Mouse (Mus musculus) limb, embryonic 14.5 days (tissue): ENCODE data around the gene Calr4. TPM values are rescaled to one million over a fixed set of nuclear protein-coding genes. Genes with fewer than 3 reads are reported as not detected.

Experiments used
- ATAC-seq: fragments of 200-750 bp; cut with Nextera tagmentation; 2 replicates; pipeline ENCODE4 v1.8.0; 2017; ENCODE audit warnings: low read depth, moderate number of reproducible peaks, moderate TSS enrichment; ENCODE audit not compliant: low FRiP score
- DNase-seq: peaks from one replicate; pipeline ENCODE4 v3.0.0-alpha.2; 2015; ENCODE audit warnings: low spot score
- H3K27ac ChIP-seq: fragments of 300-500 bp; sonication (generic); replicated peaks from 2 replicates; pipeline ENCODE4 v1.5.1; 2014; ENCODE audit warnings: low read depth, mild to moderate bottlenecking, low read length, moderate library complexity, mixed read lengths
- H3K27me3 ChIP-seq: fragments of 300-500 bp; sonication (generic); 2 replicates; pipeline ENCODE4 v1.6.1; 2014; ENCODE audit warnings: low read length, mixed read lengths; ENCODE audit not compliant: control insufficient read depth, insufficient read depth
- H3K36me3 ChIP-seq: fragments of 300-500 bp; sonication (generic); 2 replicates; pipeline ENCODE4 v1.6.1; 2014; ENCODE audit warnings: mild to moderate bottlenecking, low read length, moderate library complexity, mixed read lengths; ENCODE audit not compliant: control insufficient read depth, insufficient read depth
- H3K4me1 ChIP-seq: fragments of 300-500 bp; sonication (generic); 2 replicates; pipeline ENCODE4 v1.6.1; 2014; ENCODE audit warnings: antibody characterized with exemption, low read length, mixed read lengths; ENCODE audit not compliant: control insufficient read depth, insufficient read depth
- H3K4me2 ChIP-seq: fragments of 300-500 bp; sonication (generic); replicated peaks from 2 replicates; pipeline ENCODE4 v1.6.1; 2014; ENCODE audit warnings: low read depth, mild to moderate bottlenecking, low read length, moderate library complexity; ENCODE audit not compliant: severe bottlenecking
- H3K4me3 ChIP-seq: fragments of 300-500 bp; sonication (generic); replicated peaks from 2 replicates; pipeline ENCODE4 v1.5.1; 2014; ENCODE audit warnings: low read length
- H3K9ac ChIP-seq: fragments of 300-500 bp; sonication (generic); 2 replicates; pipeline ENCODE4 v1.6.1; 2014; ENCODE audit warnings: mild to moderate bottlenecking, low read depth, low read length, moderate library complexity; ENCODE audit not compliant: severe bottlenecking
- H3K9me3 ChIP-seq: fragments of 300-500 bp; sonication (generic); 2 replicates; pipeline ENCODE4 v1.6.1; 2016; ENCODE audit warnings: low read length; ENCODE audit not compliant: control insufficient read depth
- POLR2A ChIP-seq: fragments of 200-500 bp; IDR thresholded peaks from 2 replicates; pipeline ENCODE4 v1.8.0; 2012; ENCODE audit warnings: inconsistent platforms, mild to moderate bottlenecking, moderate library complexity, borderline replicate concordance; ENCODE audit not compliant: insufficient read depth, insufficient read length; ENCODE audit errors: extremely low read depth
- WGBS: fragments of 180-500 bp; shearing (Covaris S2); extraction: QIAGEN DNeasy Blood & Tissue Kit; methylation state at CpG from one replicate; pipeline ENCODE4 v1.1.7; 2014; 5-methylcytosine and 5-hydroxymethylcytosine counted together
- polyA plus RNA-seq, 2 experiments: library from polyadenylated mRNA; depleted of rRNA in 1 of 2; stranded (reverse) in 1 of 2; unstranded in 1 of 2; fragments of >200 nt; fragmentation: Nextera tagmentation in 1 of 2; extraction: Ambion mirVana in 1 of 2; gene quantifications; 2 replicates each; pipeline versions ENCODE4 v1.2.1 to v1.2.3; 2012 to 2014

Gene Calr4
- polyA plus RNA-seq, 2 experiments: 0.12 to 0.13 TPM

DNA sequence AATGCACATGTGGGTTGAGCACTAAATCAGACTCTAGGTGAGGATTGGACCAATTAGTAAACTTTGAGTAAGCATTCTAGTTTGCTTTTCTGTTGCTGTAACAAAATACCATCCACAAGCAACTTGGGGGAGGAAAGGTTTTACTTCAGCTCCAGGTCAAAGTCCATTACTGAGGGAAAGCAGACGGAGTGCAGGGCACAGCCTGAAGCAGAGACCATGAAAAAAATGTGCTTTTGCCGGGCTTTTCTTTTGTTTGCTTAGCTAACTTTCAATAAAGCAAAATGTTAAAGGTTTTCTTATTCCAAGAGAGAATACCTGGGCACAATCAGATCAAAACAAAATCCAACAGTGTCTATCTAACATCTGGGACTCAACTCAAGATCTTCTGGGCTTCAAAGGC lies 32.5 kb downstream of the Calr4 start:
- 68% methylated on average over 2 of the region's 2 CpGs for WGBS
- ATAC-seq: no peak
- no peaks in the 10 kb centered on the region for H3K9me3 ChIP-seq

DNA sequence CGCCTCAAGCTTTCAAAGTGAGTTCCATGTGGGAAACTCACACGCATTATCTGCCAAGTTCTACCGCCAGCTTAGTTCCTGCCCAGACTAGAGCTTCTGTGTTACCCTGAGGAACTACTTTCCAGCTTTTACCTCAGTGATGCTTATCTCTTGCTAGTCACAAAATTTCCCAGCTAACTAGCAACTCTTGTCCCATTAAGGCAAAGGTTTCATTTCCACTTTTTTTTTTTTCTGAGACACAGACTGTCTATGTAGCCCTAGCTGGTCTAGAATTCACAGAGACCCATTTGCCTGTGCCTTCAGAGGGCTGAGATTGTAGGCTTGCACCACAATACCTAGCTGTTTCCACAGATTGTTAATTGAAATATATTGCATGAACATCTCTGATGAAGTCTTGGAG lies 33.2 kb downstream of the Calr4 start:
- no peak for TF ChIP-seq POLR2A
- H3K9ac ChIP-seq: no peak overlapping the region
- H3K4me3 ChIP-seq: no peak overlapping the region
- no peaks in the 10 kb centered on the region for H3K27me3 ChIP-seq
- no peaks in the 10 kb centered on the region for H3K4me1 ChIP-seq
- H3K36me3 ChIP-seq: no peaks in the 10 kb centered on the region
- 76% methylated on average over 3 of the region's 3 CpGs for WGBS
- H3K4me2 ChIP-seq: no peak overlapping the region
- ATAC-seq: no peak
- H3K9me3 ChIP-seq: no peaks in the 10 kb centered on the region
- H3K27ac ChIP-seq: no peak overlapping the region
- DNase-seq: no peak

More for the DNA sequence above, 32.5 kb downstream of the Calr4 start:
- no peak for TF ChIP-seq POLR2A
- no peaks in the 10 kb centered on the region for H3K27me3 ChIP-seq
- H3K4me3 ChIP-seq: no peak overlapping the region
- H3K4me1 ChIP-seq: no peaks in the 10 kb centered on the region
- H3K4me2 ChIP-seq: no peak overlapping the region
- DNase-seq: no peak
- H3K36me3 ChIP-seq: no peaks in the 10 kb centered on the region
- no peak overlapping the region for H3K27ac ChIP-seq
- no peak overlapping the region for H3K9ac ChIP-seq

DNA sequence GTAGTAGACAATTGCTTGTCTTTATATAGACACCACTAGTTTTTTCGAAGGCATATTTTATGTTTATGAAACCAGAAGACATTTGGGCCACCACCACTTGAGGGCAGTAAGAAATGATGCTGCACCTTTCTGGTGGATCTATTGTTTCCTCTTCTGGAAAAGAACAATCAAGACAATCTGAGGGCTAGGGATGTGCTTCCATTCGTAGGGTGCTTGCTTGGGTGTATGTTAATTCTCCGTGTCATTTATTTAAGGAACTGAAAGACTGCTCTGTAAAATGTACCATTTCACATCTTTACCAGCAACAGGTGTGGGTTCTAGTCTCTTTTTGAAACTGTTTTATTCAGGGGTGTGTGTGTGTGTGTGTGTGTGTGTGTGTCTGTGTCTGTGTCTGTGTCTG lies 34.6 kb downstream of the Calr4 start:
- 82% methylated on average over 3 of the region's 3 CpGs for WGBS
- Histone ChIP-seq H3K27ac (no peak overlapping the region), H3K4me3 (no peak overlapping the region), H3K4me1 (no peaks in the 10 kb centered on the region), H3K9ac (no peak overlapping the region), H3K36me3 (no peaks in the 10 kb centered on the region), H3K27me3 (no peaks in the 10 kb centered on the region), H3K4me2 (no peak overlapping the region), H3K9me3 (no peaks in the 10 kb centered on the region)
- no peak for TF ChIP-seq POLR2A
- no peak for DNase-seq
- ATAC-seq: no peak

DNA sequence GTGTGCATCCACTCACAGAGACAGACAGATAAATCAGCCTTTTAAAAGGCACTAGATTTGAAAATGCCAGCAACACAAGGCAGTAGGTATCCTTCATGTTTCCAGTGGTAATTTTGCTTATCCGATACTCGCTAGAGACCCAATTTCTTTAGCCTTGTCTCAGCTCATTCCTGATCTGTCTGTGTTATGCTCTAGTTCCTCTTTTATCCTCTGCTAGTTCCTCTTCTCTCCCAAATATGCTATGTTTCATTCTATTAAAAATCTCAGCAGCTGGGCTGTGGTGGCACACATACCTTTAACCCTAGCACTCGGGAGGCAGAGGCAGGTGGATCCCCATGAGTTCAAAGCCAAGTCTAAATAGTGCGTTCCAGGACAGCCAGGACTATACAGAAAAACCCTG lies 37.5 kb downstream of the Calr4 start:
- H3K4me3 ChIP-seq: no peak overlapping the region
- H3K27me3 ChIP-seq: no peaks in the 10 kb centered on the region
- no peak overlapping the region for H3K9ac ChIP-seq
- no peaks in the 10 kb centered on the region for H3K36me3 ChIP-seq
- no peak overlapping the region for H3K27ac ChIP-seq
- no peak for TF ChIP-seq POLR2A
- 88% methylated on average over 4 of the region's 4 CpGs for WGBS
- ATAC-seq (no peak), DNase-seq (no peak)
- no peaks in the 10 kb centered on the region for H3K4me1 ChIP-seq
- H3K4me2 ChIP-seq: no peak overlapping the region
- H3K9me3 ChIP-seq: no peaks in the 10 kb centered on the region

DNA sequence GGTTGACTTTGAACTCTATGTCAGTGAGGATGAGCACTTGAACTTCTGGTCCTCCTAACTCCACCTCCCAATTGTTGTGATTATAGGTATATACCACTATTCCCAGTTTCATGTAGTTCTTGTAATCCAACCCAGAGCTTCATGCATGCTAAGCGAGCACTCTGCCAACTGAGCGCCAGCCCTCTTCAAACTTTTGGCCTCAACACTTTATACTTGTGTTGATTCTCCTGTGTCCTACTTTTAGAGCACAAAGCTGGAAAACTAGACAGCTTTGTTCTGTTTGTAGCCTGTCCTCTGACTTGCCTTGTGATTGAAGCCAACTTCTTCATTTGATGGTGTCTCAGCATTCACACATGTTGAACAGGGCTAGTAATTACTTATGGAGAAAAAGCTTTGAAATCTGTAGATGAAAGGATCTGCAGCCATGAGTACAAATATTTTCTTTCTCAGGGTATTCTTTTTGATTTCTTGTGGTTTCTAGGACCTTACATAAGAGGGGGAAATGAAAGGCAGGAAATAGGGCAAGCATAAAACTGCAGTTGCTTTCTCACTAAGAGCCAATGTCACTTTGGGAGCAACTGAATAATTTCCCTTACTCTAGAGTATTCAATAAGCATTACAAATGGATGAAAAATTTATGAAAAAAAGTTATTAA lies 39.4 kb downstream of the Calr4 start:
- WGBS: 85% methylated on average over 2 of the region's 2 CpGs
- H3K27me3 ChIP-seq: no peaks in the 10 kb centered on the region
- no peak overlapping the region for H3K4me2 ChIP-seq
- DNase-seq (no peak), ATAC-seq (no peak)
- no peak for TF ChIP-seq POLR2A
- H3K27ac ChIP-seq: no peak overlapping the region
- no peak overlapping the region for H3K4me3 ChIP-seq
- H3K9ac ChIP-seq: no peak overlapping the region
- no peaks in the 10 kb centered on the region for H3K9me3 ChIP-seq
- H3K36me3 ChIP-seq: no peaks in the 10 kb centered on the region
- no peaks in the 10 kb centered on the region for H3K4me1 ChIP-seq
